In the genomic region with DNA sequence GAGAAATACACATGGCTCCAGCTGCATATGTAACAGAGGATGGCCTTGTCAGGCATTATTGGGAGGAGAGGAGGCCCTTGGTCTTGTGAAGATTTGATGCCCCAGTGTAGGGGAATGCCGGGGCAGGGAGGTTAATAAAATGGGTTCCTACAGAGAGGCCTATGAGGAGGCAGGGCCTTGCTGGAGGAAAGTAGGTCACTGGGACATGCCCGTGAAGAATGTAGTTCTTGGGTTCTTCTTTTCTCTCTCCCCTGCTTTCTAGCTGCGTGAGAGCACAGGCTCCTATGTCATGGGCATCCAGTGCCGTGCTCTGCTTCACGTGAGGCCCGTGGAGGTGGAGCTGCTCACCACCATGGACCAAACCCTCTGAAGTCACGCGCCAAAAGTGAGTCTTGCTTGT, we compare ENCODE assay signal across 14 mouse cellular contexts. TPM values are rescaled to one million over a fixed set of nuclear protein-coding genes. Genes with fewer than 3 reads are reported as not detected.
DNase-seq lines count a peak whose midpoint lies in the region; ATAC-seq lines count a peak whose summit lies in the region.
"Had no signal": no experiment of that assay in that cellular context is flagged by ENCODE, and none has a peak within 500 bp of the region (broad histone marks: within the 10 kb centered on the region; RNA-seq: fewer than 3 reads in every experiment).

No protein-coding gene starts in this region.

- 0 out of 2 replicates have a peak overlapping the region, but pooled peaks have one; percentile 12 for H3K27ac ChIP-seq in heart, embryonic 15.5 days
- H3K27ac ChIP-seq in hindbrain, embryonic 15.5 days (replicated peaks) = no peak overlapping the region
- H3K27ac ChIP-seq: left cerebral cortex, adult 2 months; lung, embryonic 15.5 days had no signal

- H3K36me3 ChIP-seq in heart, embryonic 15.5 days = no peaks in the 10 kb centered on the region
- no peaks in the 10 kb centered on the region for H3K36me3 ChIP-seq in hindbrain, embryonic 15.5 days
- H3K36me3 ChIP-seq: lung, embryonic 15.5 days had no signal

- no peak for DNase-seq in heart, adult 18-20 months
- DNase-seq in thymus, postnatal 14 days = peak; percentile 25
- DNase-seq in thymus, adult 18-20 months = no peak
- DNase-seq in layer of hippocampus, adult 9-11 months = no peak
- no peak for DNase-seq in left cerebral cortex, adult 18-20 months (ENCODE audit: low spot score in 2 of 2)
- DNase-seq: cerebellum, adult 2 months; kidney, adult 9 months; right cerebral cortex, postnatal 25 days had no signal

- H3K9me3 ChIP-seq in heart, embryonic 15.5 days (replicated peaks) = no peaks in the 10 kb centered on the region
- no peaks in the 10 kb centered on the region for H3K9me3 ChIP-seq in hindbrain, embryonic 15.5 days
- H3K9me3 ChIP-seq: lung, embryonic 15.5 days had no signal

- peaks cover 23% of the 10 kb centered on the region for H3K4me1 ChIP-seq in heart, embryonic 15.5 days (replicated peaks)
- peaks cover 39% of the 10 kb centered on the region for H3K4me1 ChIP-seq in hindbrain, embryonic 15.5 days (replicated peaks)

- no peak overlapping the region for H3K9ac ChIP-seq in heart, embryonic 15.5 days
- H3K9ac ChIP-seq in hindbrain, embryonic 15.5 days = no peak overlapping the region
- H3K9ac ChIP-seq: lung, embryonic 15.5 days had no signal

- no peak for ATAC-seq in heart, embryonic 15.5 days (replicated peaks; ENCODE audit: insufficient number of reproducible peaks, insufficient read depth, low FRiP score, low read depth)
- 0 out of 2 replicates have a peak, but pooled peaks have one; percentile 25 for ATAC-seq in hindbrain, embryonic 15.5 days (ENCODE audit: low FRiP score, low read depth)

- WGBS in heart, embryonic 15.5 days = 72% methylated on average over 8 of the region's 8 CpGs
- WGBS in hindbrain, embryonic 15.5 days = 70% methylated on average over 8 of the region's 8 CpGs

- H3K27me3 ChIP-seq in heart, embryonic 15.5 days = no peaks in the 10 kb centered on the region
- H3K27me3 ChIP-seq in hindbrain, embryonic 15.5 days = no peaks in the 10 kb centered on the region

- no peak overlapping the region for H3K4me2 ChIP-seq in heart, embryonic 15.5 days
- no peak overlapping the region for H3K4me2 ChIP-seq in hindbrain, embryonic 15.5 days
- H3K4me2 ChIP-seq: heart, embryonic 11.5 days; liver, embryonic 11.5 days; lung, embryonic 15.5 days had no signal

- no peak overlapping the region for H3K4me3 ChIP-seq in heart, embryonic 15.5 days
- no peak overlapping the region for H3K4me3 ChIP-seq in hindbrain, embryonic 15.5 days
- H3K4me3 ChIP-seq: left cerebral cortex, adult 2 months; lung, embryonic 15.5 days had no signal

RNA-seq across cellular contexts. Expression of gene Cdon, which starts 9.5 kb away (rescaled TPM):
- 6.8 and 7.5 TPM in 2 replicates for polyA plus RNA-seq in heart, embryonic 15.5 days (2015; fragmentation: Nextera tagmentation; extraction: Ambion mirVana)
- 1 to 10 TPM; 9.0 to 9.2 TPM for total RNA-seq in heart, adult 18-20 months (2021)
- 2.8 and 5.2 TPM in 2 replicates for polyA plus RNA-seq in hindbrain, embryonic 15.5 days (2015; fragmentation: Nextera tagmentation; extraction: Ambion mirVana)
- 1 to 10 TPM; 7.8 to 9.4 TPM for total RNA-seq in left cerebral cortex, adult 18-20 months (2021)
